Mouse (Mus musculus): ENCODE results near the gene Tbc1d14. TPM values are rescaled to one million over a fixed set of nuclear protein-coding genes. Genes with fewer than 3 reads are reported as not detected.
A peak's percentile ranks its signal among the peaks of the same experiment; 100 is the strongest.

Gene Tbc1d14
- total and polyA plus RNA-seq, 2 experiments from 2014 or later = 3.9 to 8.3 TPM

- H3K4me1 ChIP-seq (ENCODE audit: control insufficient read depth, insufficient read depth) = peaks cover 34% of the 10 kb centered on the region
- no peaks in the 10 kb centered on the region for H3K27me3 ChIP-seq (ENCODE audit: control insufficient read depth, insufficient read depth, low read length)
- no peak overlapping the region for H3K9ac ChIP-seq (replicated peaks; ENCODE audit: low read depth, low read length)
- WGBS = 94% methylated on average over 3 of the region's 3 CpGs
- H3K27ac ChIP-seq (ENCODE audit: low read depth) = no peak overlapping the region
- H3K36me3 ChIP-seq (replicated peaks; ENCODE audit: control insufficient read depth, insufficient read depth, low read length) = peaks cover 3% of the 10 kb centered on the region; the same call in 1 of the 2 replicates
- TF ChIP-seq EP300 (IDR thresholded peaks at IDR 0.05; ENCODE audit: low read depth) (no peak), CTCF (IDR thresholded peaks at IDR 0.05; ENCODE audit: low read depth) (no peak)
- H3K9me3 ChIP-seq (replicated peaks; ENCODE audit: control insufficient read depth, low read length) = no peaks in the 10 kb centered on the region
- ATAC-seq (ENCODE audit: insufficient read depth, low read depth) (no peak), DNase-seq (ENCODE audit: low spot score) (no peak)
- no peak overlapping the region for H3K4me2 ChIP-seq (ENCODE audit: low read depth, low read length)
- H3K4me3 ChIP-seq (ENCODE audit: low read depth, low read length) = no peak overlapping the region
Measured at GRCm38 (mm10) chr5:36576457-36576856, 16.6 kb downstream of the Tbc1d14 start.

GRCm38 (mm10) chr5:36575745-36576144 is 17.3 kb downstream of the Tbc1d14 start:
- Histone ChIP-seq H3K4me3 (ENCODE audit: low read depth, low read length) (no peak overlapping the region), H3K27ac (ENCODE audit: low read depth) (peak overlapping the region; percentile 76), H3K9me3 (replicated peaks; ENCODE audit: control insufficient read depth, low read length) (no peaks in the 10 kb centered on the region), H3K9ac (replicated peaks; ENCODE audit: low read depth, low read length) (no peak overlapping the region), H3K4me2 (ENCODE audit: low read depth, low read length) (no peak overlapping the region), H3K4me1 (ENCODE audit: control insufficient read depth, insufficient read depth) (peaks cover 30% of the 10 kb centered on the region), H3K36me3 (replicated peaks; ENCODE audit: control insufficient read depth, insufficient read depth, low read length) (peaks cover 11% of the 10 kb centered on the region), H3K27me3 (ENCODE audit: control insufficient read depth, insufficient read depth, low read length) (no peaks in the 10 kb centered on the region)
- ATAC-seq (ENCODE audit: insufficient read depth, low read depth) (0 out of 2 replicates have a peak, but pooled peaks have one; percentile 17), DNase-seq (ENCODE audit: low spot score) (no peak)
- no peak for TF ChIP-seq CTCF (IDR thresholded peaks at IDR 0.05; ENCODE audit: low read depth)
- no peak for TF ChIP-seq EP300 (IDR thresholded peaks at IDR 0.05; ENCODE audit: low read depth)
- 63% methylated on average over 1 of the region's 1 CpGs for WGBS

GRCm38 (mm10) chr5:36575227-36575626 is 17.8 kb downstream of the Tbc1d14 start:
- peak; percentile 37 for ATAC-seq (ENCODE audit: insufficient read depth, low read depth)
- no peak overlapping the region for H3K4me2 ChIP-seq (ENCODE audit: low read depth, low read length)

GRCm38 (mm10) chr5:36574147-36574870 is 18.8 kb downstream of the Tbc1d14 start:
- DNase-seq (ENCODE audit: low spot score) = no peak
- Histone ChIP-seq H3K9ac (replicated peaks; ENCODE audit: low read depth, low read length) (0 out of 2 replicates have a peak overlapping the region, but pooled peaks have one; percentile 0), H3K36me3 (replicated peaks; ENCODE audit: control insufficient read depth, insufficient read depth, low read length) (peaks cover 14% of the 10 kb centered on the region)

More at GRCm38 (mm10) chr5:36575227-36575626, 17.8 kb downstream of the Tbc1d14 start:
- peak; percentile 51 for DNase-seq (ENCODE audit: low spot score)
- peaks cover 29% of the 10 kb centered on the region for H3K4me1 ChIP-seq (ENCODE audit: control insufficient read depth, insufficient read depth)
- no peak overlapping the region for H3K9ac ChIP-seq (replicated peaks; ENCODE audit: low read depth, low read length)
- no peaks in the 10 kb centered on the region for H3K9me3 ChIP-seq (replicated peaks; ENCODE audit: control insufficient read depth, low read length)
- H3K27me3 ChIP-seq (ENCODE audit: control insufficient read depth, insufficient read depth, low read length) = no peaks in the 10 kb centered on the region
- H3K4me3 ChIP-seq (ENCODE audit: low read depth, low read length) = no peak overlapping the region
- H3K27ac ChIP-seq (ENCODE audit: low read depth) = peak overlapping the region; percentile 76
- TF ChIP-seq EP300 (IDR thresholded peaks at IDR 0.05; ENCODE audit: low read depth) = no peak
- TF ChIP-seq CTCF (IDR thresholded peaks at IDR 0.05; ENCODE audit: low read depth) = no peak
- 40% methylated on average over 3 of the region's 3 CpGs for WGBS
- peaks cover 14% of the 10 kb centered on the region for H3K36me3 ChIP-seq (replicated peaks; ENCODE audit: control insufficient read depth, insufficient read depth, low read length)

GRCm38 (mm10) chr5:36573354-36573753 is 19.7 kb downstream of the Tbc1d14 start:
- Histone ChIP-seq H3K9me3 (replicated peaks; ENCODE audit: control insufficient read depth, low read length) (no peaks in the 10 kb centered on the region), H3K4me2 (ENCODE audit: low read depth, low read length) (no peak overlapping the region), H3K4me3 (ENCODE audit: low read depth, low read length) (no peak overlapping the region), H3K4me1 (ENCODE audit: control insufficient read depth, insufficient read depth) (peaks cover 29% of the 10 kb centered on the region), H3K9ac (replicated peaks; ENCODE audit: low read depth, low read length) (no peak overlapping the region), H3K27ac (ENCODE audit: low read depth) (peak overlapping the region; percentile 36), H3K27me3 (ENCODE audit: control insufficient read depth, insufficient read depth, low read length) (no peaks in the 10 kb centered on the region), H3K36me3 (replicated peaks; ENCODE audit: control insufficient read depth, insufficient read depth, low read length) (peaks cover 14% of the 10 kb centered on the region)
- ATAC-seq (ENCODE audit: insufficient read depth, low read depth) (no peak), DNase-seq (ENCODE audit: low spot score) (no peak)
- 35% methylated on average over 3 of the region's 3 CpGs for WGBS
- TF ChIP-seq CTCF (IDR thresholded peaks at IDR 0.05; ENCODE audit: low read depth) = no peak
- no peak for TF ChIP-seq EP300 (IDR thresholded peaks at IDR 0.05; ENCODE audit: low read depth)

More at GRCm38 (mm10) chr5:36574147-36574870, 18.8 kb downstream of the Tbc1d14 start:
- Histone ChIP-seq H3K4me3 (ENCODE audit: low read depth, low read length) (no peak overlapping the region), H3K4me2 (ENCODE audit: low read depth, low read length) (no peak overlapping the region), H3K4me1 (ENCODE audit: control insufficient read depth, insufficient read depth) (peaks cover 29% of the 10 kb centered on the region), H3K27ac (ENCODE audit: low read depth) (peak overlapping the region; percentile 76), H3K9me3 (replicated peaks; ENCODE audit: control insufficient read depth, low read length) (no peaks in the 10 kb centered on the region), H3K27me3 (ENCODE audit: control insufficient read depth, insufficient read depth, low read length) (no peaks in the 10 kb centered on the region)
- ATAC-seq (ENCODE audit: insufficient read depth, low read depth) = peak; percentile 39; the same call in 1 of the 2 replicates
- TF ChIP-seq CTCF (IDR thresholded peaks at IDR 0.05; ENCODE audit: low read depth) (no peak), EP300 (IDR thresholded peaks at IDR 0.05; ENCODE audit: low read depth) (no peak)
- 20% methylated on average over 8 of the region's 8 CpGs for WGBS

All from heart, postnatal 0 days (tissue).